Mouse (Mus musculus): ENCODE data around the gene Zdhhc4. TPM values are rescaled to one million over a fixed set of nuclear protein-coding genes. Genes with fewer than 3 reads are reported as not detected.

The Zdhhc4 gene
- polyA plus RNA-seq, 1 experiment from 2014 or later: 62.6 TPM

GRCm38 (mm10) chr5:143339603-143340002 lies 10.5 kb upstream of the Zdhhc4 start:
- Histone ChIP-seq H3K27me3 (ENCODE audit: control insufficient read depth, insufficient read depth, low read length) (no peaks in the 10 kb centered on the region), H3K27ac (replicated peaks) (no peak overlapping the region), H3K9ac (ENCODE audit: low read length) (no peak overlapping the region), H3K4me2 (replicated peaks; ENCODE audit: low read depth) (no peak overlapping the region), H3K4me3 (ENCODE audit: low read depth, low read length) (no peak overlapping the region), H3K4me1 (replicated peaks; ENCODE audit: control insufficient read depth, insufficient read depth) (no peaks in the 10 kb centered on the region), H3K9me3 (ENCODE audit: control insufficient read depth, low read length) (no peaks in the 10 kb centered on the region), H3K36me3 (ENCODE audit: control insufficient read depth, insufficient read depth, low read length) (no peaks in the 10 kb centered on the region)
- TF ChIP-seq CTCF (IDR thresholded peaks at IDR 0.05; ENCODE audit: low read depth) (no peak), EP300 (optimal IDR thresholded peaks at IDR 0.05) (no peak)
- ATAC-seq (ENCODE audit: low FRiP score, low TSS enrichment) (no peak), DNase-seq (ENCODE audit: low spot score) (no peak)
- 46% methylated on average over 6 of the region's 6 CpGs for WGBS

- Histone ChIP-seq H3K27me3 (ENCODE audit: control insufficient read depth, insufficient read depth, low read length) (no peaks in the 10 kb centered on the region), H3K4me3 (ENCODE audit: low read depth, low read length) (no peak overlapping the region), H3K36me3 (ENCODE audit: control insufficient read depth, insufficient read depth, low read length) (no peaks in the 10 kb centered on the region), H3K9me3 (ENCODE audit: control insufficient read depth, low read length) (no peaks in the 10 kb centered on the region), H3K4me1 (replicated peaks; ENCODE audit: control insufficient read depth, insufficient read depth) (no peaks in the 10 kb centered on the region), H3K9ac (ENCODE audit: low read length) (no peak overlapping the region), H3K27ac (replicated peaks) (no peak overlapping the region), H3K4me2 (replicated peaks; ENCODE audit: low read depth) (no peak overlapping the region)
- TF ChIP-seq EP300 (optimal IDR thresholded peaks at IDR 0.05): no peak
- peak; percentile 59 for TF ChIP-seq CTCF (IDR thresholded peaks at IDR 0.05; ENCODE audit: low read depth)
- no peak for ATAC-seq (ENCODE audit: low FRiP score, low TSS enrichment)
- DNase-seq (ENCODE audit: low spot score): no peak
- 62% methylated on average over 6 of the region's 6 CpGs for WGBS
These were observed 7.5 kb upstream of the Zdhhc4 start for GRCm38 (mm10) chr5:143336559-143336958.

- no peak overlapping the region for H3K9ac ChIP-seq (ENCODE audit: low read length)
- no peak for ATAC-seq (ENCODE audit: low FRiP score, low TSS enrichment)
- H3K36me3 ChIP-seq (ENCODE audit: control insufficient read depth, insufficient read depth, low read length): no peaks in the 10 kb centered on the region
- DNase-seq (ENCODE audit: low spot score): no peak
- H3K4me1 ChIP-seq (replicated peaks; ENCODE audit: control insufficient read depth, insufficient read depth): no peaks in the 10 kb centered on the region
- no peaks in the 10 kb centered on the region for H3K9me3 ChIP-seq (ENCODE audit: control insufficient read depth, low read length)
- no peak overlapping the region for H3K4me2 ChIP-seq (replicated peaks; ENCODE audit: low read depth)
- H3K27me3 ChIP-seq (ENCODE audit: control insufficient read depth, insufficient read depth, low read length): no peaks in the 10 kb centered on the region
- TF ChIP-seq EP300 (optimal IDR thresholded peaks at IDR 0.05): no peak
- TF ChIP-seq CTCF (IDR thresholded peaks at IDR 0.05; ENCODE audit: low read depth): no peak
- H3K27ac ChIP-seq (replicated peaks): no peak overlapping the region
- no peak overlapping the region for H3K4me3 ChIP-seq (ENCODE audit: low read depth, low read length)
- 57% methylated on average over 7 of the region's 7 CpGs for WGBS
These were observed 6.0 kb upstream of the Zdhhc4 start for GRCm38 (mm10) chr5:143335089-143335460.

GRCm38 (mm10) chr5:143334418-143335088 lies 5.5 kb upstream of the Zdhhc4 start:
- WGBS: 60% methylated on average over 14 of the region's 14 CpGs
- H3K4me2 ChIP-seq (replicated peaks; ENCODE audit: low read depth): no peak overlapping the region
- H3K9me3 ChIP-seq (ENCODE audit: control insufficient read depth, low read length): no peaks in the 10 kb centered on the region
- H3K9ac ChIP-seq (ENCODE audit: low read length): no peak overlapping the region
- H3K27ac ChIP-seq (replicated peaks): no peak overlapping the region
- no peak overlapping the region for H3K4me3 ChIP-seq (ENCODE audit: low read depth, low read length)
- no peaks in the 10 kb centered on the region for H3K27me3 ChIP-seq (ENCODE audit: control insufficient read depth, insufficient read depth, low read length)
- no peaks in the 10 kb centered on the region for H3K4me1 ChIP-seq (replicated peaks; ENCODE audit: control insufficient read depth, insufficient read depth)
- TF ChIP-seq CTCF (IDR thresholded peaks at IDR 0.05; ENCODE audit: low read depth): no peak
- no peak for TF ChIP-seq EP300 (optimal IDR thresholded peaks at IDR 0.05)
- H3K36me3 ChIP-seq (ENCODE audit: control insufficient read depth, insufficient read depth, low read length): no peaks in the 10 kb centered on the region
- ATAC-seq (ENCODE audit: low FRiP score, low TSS enrichment) (no peak), DNase-seq (ENCODE audit: low spot score) (no peak)

- ATAC-seq (ENCODE audit: low FRiP score, low TSS enrichment): 0 out of 2 replicates have a peak, but pooled peaks have one; percentile 54
- Histone ChIP-seq H3K4me1 (replicated peaks; ENCODE audit: control insufficient read depth, insufficient read depth) (no peaks in the 10 kb centered on the region), H3K9me3 (ENCODE audit: control insufficient read depth, low read length) (no peaks in the 10 kb centered on the region), H3K27ac (replicated peaks) (no peak overlapping the region), H3K9ac (ENCODE audit: low read length) (no peak overlapping the region), H3K27me3 (ENCODE audit: control insufficient read depth, insufficient read depth, low read length) (no peaks in the 10 kb centered on the region), H3K36me3 (ENCODE audit: control insufficient read depth, insufficient read depth, low read length) (no peaks in the 10 kb centered on the region), H3K4me3 (ENCODE audit: low read depth, low read length) (no peak overlapping the region), H3K4me2 (replicated peaks; ENCODE audit: low read depth) (no peak overlapping the region)
- DNase-seq (ENCODE audit: low spot score): peak; percentile 80
- TF ChIP-seq CTCF (IDR thresholded peaks at IDR 0.05; ENCODE audit: low read depth): peak; percentile 91
- TF ChIP-seq EP300 (optimal IDR thresholded peaks at IDR 0.05): no peak
- WGBS: 9% methylated on average over 5 of the region's 5 CpGs
These were observed 4.8 kb upstream of the Zdhhc4 start for GRCm38 (mm10) chr5:143333872-143334271.

GRCm38 (mm10) chr5:143317288-143317610 lies 11.8 kb downstream of the Zdhhc4 start:
- DNase-seq (ENCODE audit: low spot score) (no peak), ATAC-seq (ENCODE audit: low FRiP score, low TSS enrichment) (no peak)
- no peak for TF ChIP-seq EP300 (optimal IDR thresholded peaks at IDR 0.05)
- no peak for TF ChIP-seq CTCF (IDR thresholded peaks at IDR 0.05; ENCODE audit: low read depth)
- Histone ChIP-seq H3K27me3 (ENCODE audit: control insufficient read depth, insufficient read depth, low read length) (no peaks in the 10 kb centered on the region), H3K9ac (ENCODE audit: low read length) (no peak overlapping the region), H3K4me3 (ENCODE audit: low read depth, low read length) (no peak overlapping the region), H3K36me3 (ENCODE audit: control insufficient read depth, insufficient read depth, low read length) (peaks cover 16% of the 10 kb centered on the region), H3K9me3 (ENCODE audit: control insufficient read depth, low read length) (no peaks in the 10 kb centered on the region), H3K4me2 (replicated peaks; ENCODE audit: low read depth) (no peak overlapping the region), H3K27ac (replicated peaks) (no peak overlapping the region), H3K4me1 (replicated peaks; ENCODE audit: control insufficient read depth, insufficient read depth) (peaks cover 6% of the 10 kb centered on the region)
- 91% methylated on average over 8 of the region's 8 CpGs for WGBS

All from stomach, postnatal 0 days (tissue).